In genomic region chr10:8682900-8683299, GRCm38 (mm10) we compare ENCODE assay signal across 9 mouse cellular contexts.
A peak's percentile ranks its signal among the peaks of the same experiment; 100 is the strongest.
DNase-seq lines count a peak whose midpoint lies in the region; ATAC-seq lines count a peak whose summit lies in the region.
"Had no signal": no experiment of that assay in that cellular context is flagged by ENCODE, and none has a peak within 500 bp of the region (broad histone marks: within the 10 kb centered on the region; RNA-seq: fewer than 3 reads in every experiment).

No protein-coding gene starts in this region.

- H3K36me3 ChIP-seq in hindbrain, embryonic 11.5 days (ENCODE audit: control insufficient read depth, insufficient read depth, low read length) = no peaks in the 10 kb centered on the region
- no peaks in the 10 kb centered on the region for H3K36me3 ChIP-seq in hindbrain, embryonic 16.5 days (ENCODE audit: control insufficient read depth, insufficient read depth, low read length)
- H3K36me3 ChIP-seq in forebrain, embryonic 14.5 days (ENCODE audit: control insufficient read depth, insufficient read depth, low read length) = no peaks in the 10 kb centered on the region
- no peaks in the 10 kb centered on the region for H3K36me3 ChIP-seq in splenic B cell, adult 2 months (ENCODE audit: control insufficient read depth, insufficient read depth, low read length, poor library complexity, severe bottlenecking)
- H3K36me3 ChIP-seq: liver, embryonic 15.5 days had no signal

- no peak overlapping the region for H3K4me2 ChIP-seq in hindbrain, embryonic 11.5 days (replicated peaks; ENCODE audit: low read depth, low read length)
- no peak overlapping the region for H3K4me2 ChIP-seq in hindbrain, embryonic 16.5 days (ENCODE audit: low read length)
- no peak overlapping the region for H3K4me2 ChIP-seq in forebrain, embryonic 14.5 days (ENCODE audit: low read length)
- H3K4me2 ChIP-seq: liver, embryonic 15.5 days had no signal

- DNase-seq in hindbrain, embryonic 11.5 days (ENCODE audit: low spot score) = peak; percentile 80
- DNase-seq in brain, adult 2 months (ENCODE audit: low read depth, low spot score) = peak; percentile 56
- DNase-seq in forebrain, embryonic 14.5 days (ENCODE audit: low spot score) = peak; percentile 76
- DNase-seq in kidney, postnatal 25 days = peak; percentile 44 to 74
- DNase-seq in lung, postnatal 25 days (ENCODE audit: low spot score) = peak; percentile 14
- peak; percentile 69 for DNase-seq in splenic B cell, adult 2 months (ENCODE audit: low read depth, low spot score)

- WGBS in hindbrain, embryonic 11.5 days = 24% methylated on average over 4 of the region's 4 CpGs
- 20% methylated on average over 4 of the region's 4 CpGs for WGBS in hindbrain, embryonic 16.5 days
- 17% methylated on average over 4 of the region's 4 CpGs for WGBS in forebrain, embryonic 14.5 days

- no peak for ATAC-seq in hindbrain, embryonic 11.5 days (ENCODE audit: low FRiP score)
- ATAC-seq in hindbrain, embryonic 16.5 days = no peak
- peak; percentile 29 for ATAC-seq in CD4-positive, CD25-positive, alpha-beta regulatory T cell, adult 4 months
- ATAC-seq in forebrain, embryonic 14.5 days = no peak

- H3K27me3 ChIP-seq in hindbrain, embryonic 11.5 days (ENCODE audit: control insufficient read depth, insufficient read depth, low read length) = no peaks in the 10 kb centered on the region
- H3K27me3 ChIP-seq in hindbrain, embryonic 16.5 days (replicated peaks; ENCODE audit: control insufficient read depth, insufficient read depth, low read length) = no peaks in the 10 kb centered on the region
- H3K27me3 ChIP-seq in forebrain, embryonic 14.5 days (replicated peaks; ENCODE audit: control insufficient read depth, insufficient read depth, low read length) = no peaks in the 10 kb centered on the region
- H3K27me3 ChIP-seq in splenic B cell, adult 2 months (ENCODE audit: control insufficient read depth, insufficient read depth, low read length, poor library complexity, severe bottlenecking) = no peaks in the 10 kb centered on the region
- H3K27me3 ChIP-seq: liver, embryonic 15.5 days had no signal

- H3K27ac ChIP-seq in hindbrain, embryonic 11.5 days (ENCODE audit: low read depth, low read length) = no peak overlapping the region
- H3K27ac ChIP-seq in hindbrain, embryonic 16.5 days (ENCODE audit: low read depth, low read length) = no peak overlapping the region
- H3K27ac ChIP-seq in forebrain, embryonic 14.5 days (ENCODE audit: low read depth, low read length) = no peak overlapping the region
- H3K27ac ChIP-seq: liver, embryonic 15.5 days had no signal

- H3K4me1 ChIP-seq in hindbrain, embryonic 11.5 days (replicated peaks; ENCODE audit: control insufficient read depth, insufficient read depth, low read length) = no peaks in the 10 kb centered on the region
- H3K4me1 ChIP-seq in hindbrain, embryonic 16.5 days (ENCODE audit: control insufficient read depth, insufficient read depth, low read depth, low read length) = no peaks in the 10 kb centered on the region
- H3K4me1 ChIP-seq in forebrain, embryonic 14.5 days (ENCODE audit: control insufficient read depth, insufficient read depth, low read length) = no peaks in the 10 kb centered on the region
- H3K4me1 ChIP-seq: liver, embryonic 15.5 days had no signal

- no peaks in the 10 kb centered on the region for H3K9me3 ChIP-seq in hindbrain, embryonic 11.5 days (ENCODE audit: control insufficient read depth, low read length)
- H3K9me3 ChIP-seq in hindbrain, embryonic 16.5 days (ENCODE audit: control insufficient read depth, low read length) = 0 out of 2 replicates have a peak, but pooled peaks cover 2% of the 10 kb centered on the region
- H3K9me3 ChIP-seq in forebrain, embryonic 14.5 days (replicated peaks; ENCODE audit: control insufficient read depth, low read length) = peaks cover 4% of the 10 kb centered on the region; the same call in 1 of the 2 replicates
- H3K9me3 ChIP-seq: liver, embryonic 15.5 days had no signal

- no peak overlapping the region for H3K4me3 ChIP-seq in hindbrain, embryonic 11.5 days (ENCODE audit: low read depth, low read length)
- no peak overlapping the region for H3K4me3 ChIP-seq in hindbrain, embryonic 16.5 days (ENCODE audit: low read length)
- H3K4me3 ChIP-seq in forebrain, embryonic 14.5 days (ENCODE audit: low read depth, low read length) = no peak overlapping the region
- H3K4me3 ChIP-seq: liver, embryonic 15.5 days had no signal

- no peak overlapping the region for H3K9ac ChIP-seq in hindbrain, embryonic 11.5 days (ENCODE audit: low read depth, low read length)
- no peak overlapping the region for H3K9ac ChIP-seq in hindbrain, embryonic 16.5 days (ENCODE audit: low read depth, low read length)
- no peak overlapping the region for H3K9ac ChIP-seq in forebrain, embryonic 14.5 days (ENCODE audit: low read length)
- H3K9ac ChIP-seq: liver, embryonic 15.5 days had no signal

Comparison
In these comparisons a context has a peak if more than half of its experiments do, and no peak if none do; other contexts are left out.
1. DNase-seq: peak in every context shown above with its lines; median percentile 80 in hindbrain, embryonic 11.5 days; 76 in forebrain, embryonic 14.5 days; 69 in splenic B cell, adult 2 months; 59 in kidney, postnatal 25 days; 56 in brain, adult 2 months; 14 in lung, postnatal 25 days.